ENCODE assay signal across 27 mouse cellular contexts in genomic region chr10:49441369-49441768, GRCm38 (mm10).
"Had no signal": no experiment of that assay in that cellular context is flagged by ENCODE, and none has a peak within 500 bp of the region (broad histone marks: within the 10 kb centered on the region; RNA-seq: fewer than 3 reads in every experiment).

No protein-coding gene starts in this region.

- DNase-seq: gastrocnemius, adult 2 months; gastrocnemius, postnatal 10 days; gastrocnemius, postnatal 25 days; heart, adult 18-20 months; heart, postnatal 10 days; heart, postnatal 4 days; kidney, adult 11 months; kidney, adult 2 months; kidney, adult 9 months; kidney, postnatal 14 days; kidney, postnatal 36 days; layer of hippocampus, adult 9-11 months; layer of hippocampus, postnatal 36 days; left cerebral cortex, postnatal 4 days had no signal

- H3K4me1 ChIP-seq: heart, embryonic 10.5 days; heart, embryonic 12.5 days; hindbrain, embryonic 10.5 days; hindbrain, embryonic 12.5 days; intestine, embryonic 15.5 days; kidney, embryonic 15.5 days; limb, embryonic 13.5 days; limb, embryonic 15.5 days; liver, embryonic 12.5 days had no signal

- H3K4me2 ChIP-seq: heart, embryonic 12.5 days; hindbrain, embryonic 12.5 days; hindbrain, embryonic 14.5 days; intestine, embryonic 15.5 days; kidney, embryonic 15.5 days; limb, embryonic 13.5 days; limb, embryonic 15.5 days; liver, embryonic 12.5 days had no signal

- H3K36me3 ChIP-seq: heart, embryonic 10.5 days; heart, embryonic 12.5 days; hindbrain, embryonic 10.5 days; hindbrain, embryonic 12.5 days; intestine, embryonic 15.5 days; kidney, embryonic 15.5 days; limb, embryonic 13.5 days; limb, embryonic 15.5 days; liver, embryonic 12.5 days had no signal

- H3K9me3 ChIP-seq: heart, embryonic 10.5 days; heart, embryonic 12.5 days; hindbrain, embryonic 10.5 days; hindbrain, embryonic 12.5 days; intestine, embryonic 15.5 days; kidney, embryonic 15.5 days; limb, embryonic 13.5 days; limb, embryonic 15.5 days; liver, embryonic 12.5 days had no signal

- H3K9ac ChIP-seq: heart, embryonic 12.5 days; hindbrain, embryonic 12.5 days; hindbrain, embryonic 14.5 days; intestine, embryonic 15.5 days; kidney, embryonic 15.5 days; limb, embryonic 13.5 days; limb, embryonic 15.5 days; liver, embryonic 12.5 days had no signal

- ATAC-seq: hindbrain, embryonic 16.5 days; inflammation-experienced regulatory T-cells, adult 6 months; intestine, embryonic 15.5 days; liver, embryonic 12.5 days had no signal

- H3K27ac ChIP-seq: gastrocnemius, adult 2 months; heart, embryonic 10.5 days; hindbrain, embryonic 10.5 days; hindbrain, embryonic 12.5 days; hindbrain, embryonic 14.5 days; intestine, embryonic 15.5 days; kidney, embryonic 15.5 days; kidney, postnatal 0 days; limb, embryonic 13.5 days; limb, embryonic 15.5 days; liver, embryonic 12.5 days had no signal

- H3K27me3 ChIP-seq: heart, embryonic 12.5 days; hindbrain, embryonic 12.5 days; intestine, embryonic 15.5 days; kidney, embryonic 15.5 days; limb, embryonic 13.5 days; limb, embryonic 15.5 days; liver, embryonic 12.5 days had no signal

- H3K4me3 ChIP-seq: gastrocnemius, adult 2 months; heart, embryonic 10.5 days; heart, embryonic 12.5 days; hindbrain, embryonic 10.5 days; hindbrain, embryonic 12.5 days; intestine, embryonic 15.5 days; kidney, embryonic 15.5 days; limb, embryonic 13.5 days; limb, embryonic 15.5 days; liver, embryonic 12.5 days had no signal
